Mouse (Mus musculus): ENCODE measurements around the gene Slc36a1.
A peak's percentile ranks its signal among the peaks of the same experiment; 100 is the strongest.

Gene Slc36a1

DNA sequence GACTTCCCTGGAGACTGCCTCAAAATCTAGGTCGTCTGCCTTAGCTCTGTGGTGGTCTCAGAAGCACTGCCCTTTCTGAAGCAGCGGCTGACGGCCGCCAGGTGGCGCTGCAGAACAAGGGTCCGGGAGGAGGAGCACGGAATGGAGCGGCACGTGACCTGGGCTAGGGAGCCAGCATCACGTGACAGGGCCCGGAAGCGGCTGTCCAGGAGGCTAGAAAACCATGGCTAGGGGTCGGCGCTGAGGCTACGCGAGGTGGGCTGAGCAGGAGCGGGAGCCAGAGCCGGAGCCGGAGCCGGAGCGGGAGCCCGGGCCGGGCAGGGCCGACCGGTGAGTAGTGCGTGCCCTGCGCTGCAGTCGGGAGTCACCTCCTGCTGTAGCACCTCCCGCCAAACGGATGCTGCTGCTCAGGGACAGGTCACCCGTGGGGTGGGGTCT lies at the start of gene Slc36a1:
Slc36a1 (plus strand) TSS at position 192 of the 438 bp plus-strand sequence.
- peak; percentile 87 for DNase-seq (ENCODE audit: extremely low read depth, insufficient read length, low spot score)

DNA sequence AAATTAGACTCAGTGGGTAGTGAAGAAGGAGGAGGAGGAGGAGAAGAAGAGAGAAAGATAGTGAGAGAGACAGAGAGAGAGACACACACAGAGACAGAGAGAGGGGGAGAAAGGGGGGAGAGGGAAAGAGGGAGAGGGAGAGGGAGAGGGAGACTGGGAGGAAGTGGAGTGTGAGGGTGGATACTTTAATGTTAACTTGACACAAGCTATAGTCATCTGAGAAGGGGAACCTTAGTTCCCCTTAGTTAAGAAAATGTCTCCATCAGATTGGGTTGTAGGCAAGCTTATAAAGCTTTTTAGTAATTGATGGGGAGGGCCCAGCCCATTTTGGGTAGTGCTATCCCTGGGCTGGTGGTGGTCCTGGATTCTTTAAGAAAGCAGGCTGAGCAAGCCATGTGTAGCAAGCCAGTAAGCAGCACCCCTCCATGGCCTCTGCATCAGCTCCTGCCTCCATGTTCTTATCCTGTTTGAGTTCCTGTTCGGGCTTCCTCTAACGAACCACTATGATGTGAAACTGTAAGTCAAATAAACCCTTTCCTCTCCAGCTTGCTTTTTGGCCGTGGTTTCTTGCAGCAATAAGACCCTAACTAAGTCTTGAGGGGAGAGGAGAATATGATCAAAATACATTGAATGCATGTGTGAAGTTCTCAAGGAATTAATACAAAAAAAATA lies 49.6 kb upstream of the Slc36a1 start:
- no peak for DNase-seq (ENCODE audit: extremely low read depth, insufficient read length, low spot score)

DNA sequence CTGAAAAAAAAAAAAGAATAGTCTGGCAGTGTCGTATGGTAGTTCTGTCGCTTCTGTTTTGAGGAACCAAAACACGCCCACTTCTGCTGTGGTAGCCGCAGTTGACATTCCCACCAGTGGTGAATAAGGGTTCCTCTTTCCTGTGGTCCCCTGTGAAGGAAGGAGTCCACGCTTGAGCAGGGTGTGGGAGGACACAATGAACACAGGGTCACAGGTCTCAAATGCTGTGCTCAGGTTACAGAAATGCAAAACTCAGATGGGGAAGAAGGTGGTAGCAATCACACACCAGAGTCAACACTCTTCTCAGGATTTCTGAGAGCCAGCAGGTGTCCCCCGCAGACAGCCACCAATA lies 49.1 kb upstream of the Slc36a1 start:
- DNase-seq (ENCODE audit: extremely low read depth, insufficient read length, low spot score) = no peak

DNA sequence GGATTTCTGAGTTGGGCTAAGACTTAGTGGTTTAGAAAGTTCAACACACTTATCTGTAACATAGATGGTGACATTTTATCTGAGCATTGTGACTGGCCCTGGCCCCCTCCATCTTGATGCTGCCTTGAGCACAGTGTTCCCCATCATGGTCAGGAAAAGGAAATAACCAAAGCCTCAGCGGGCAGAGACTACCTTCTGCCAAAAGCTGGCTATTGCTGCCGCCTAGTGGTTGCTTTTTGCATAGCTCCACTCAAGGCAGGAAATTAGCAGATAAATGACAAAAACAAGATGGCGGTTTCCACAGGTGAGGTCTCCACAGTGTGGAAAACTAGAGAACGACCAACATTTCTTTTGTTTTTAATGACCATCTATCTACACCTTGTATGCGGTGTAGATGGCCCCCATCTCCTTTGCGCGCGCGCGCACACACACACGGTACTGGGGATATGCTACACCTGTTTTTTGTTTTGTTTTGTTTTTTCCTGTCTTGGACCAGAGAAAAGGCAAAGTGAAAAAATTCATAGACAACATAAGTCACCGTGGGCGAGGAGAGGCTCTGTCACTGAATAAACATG lies 45.3 kb upstream of the Slc36a1 start:
- DNase-seq (ENCODE audit: extremely low read depth, insufficient read length, low spot score) = peak; percentile 29

DNA sequence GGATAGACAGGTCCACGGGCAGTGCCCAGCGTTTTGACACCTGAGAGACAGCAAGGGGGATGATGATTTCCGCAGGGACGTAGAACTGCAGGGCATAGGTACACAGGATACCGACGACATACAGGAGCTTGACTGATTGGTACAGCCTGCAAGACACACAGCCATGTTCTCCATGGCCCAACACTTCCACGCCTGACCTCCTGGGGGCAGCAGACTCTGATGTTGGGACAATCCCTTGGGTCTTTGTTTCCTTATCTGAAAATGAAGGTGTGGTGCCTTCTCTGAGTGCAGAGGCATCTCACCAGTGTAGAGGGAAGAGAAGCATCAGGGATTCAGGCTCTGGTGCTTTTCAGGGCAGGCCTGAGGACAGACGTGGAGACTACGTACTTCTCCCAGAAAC lies 41.5 kb upstream of the Slc36a1 start:
- peak; percentile 16 for DNase-seq (ENCODE audit: extremely low read depth, insufficient read length, low spot score)

DNA sequence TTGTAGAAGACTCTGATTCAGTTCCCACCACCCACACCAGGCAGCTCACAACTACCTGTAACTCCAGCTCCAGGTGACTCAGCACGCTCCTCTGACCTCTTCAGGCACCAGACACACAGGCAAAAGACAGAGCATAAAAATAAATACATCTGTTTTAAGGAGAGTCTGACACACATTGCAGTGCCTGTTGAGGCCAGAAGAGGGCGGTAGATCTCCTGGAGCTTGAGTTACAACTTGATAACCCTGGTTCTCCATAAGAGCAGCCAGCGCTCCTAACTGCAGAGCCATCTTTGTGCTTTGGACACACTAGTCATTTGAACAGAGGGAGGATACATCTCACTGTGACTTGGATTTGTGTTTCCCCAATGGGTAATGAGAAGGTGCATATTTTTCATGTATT lies 39.4 kb upstream of the Slc36a1 start:
- DNase-seq (ENCODE audit: extremely low read depth, insufficient read length, low spot score) = peak; percentile 19

DNA sequence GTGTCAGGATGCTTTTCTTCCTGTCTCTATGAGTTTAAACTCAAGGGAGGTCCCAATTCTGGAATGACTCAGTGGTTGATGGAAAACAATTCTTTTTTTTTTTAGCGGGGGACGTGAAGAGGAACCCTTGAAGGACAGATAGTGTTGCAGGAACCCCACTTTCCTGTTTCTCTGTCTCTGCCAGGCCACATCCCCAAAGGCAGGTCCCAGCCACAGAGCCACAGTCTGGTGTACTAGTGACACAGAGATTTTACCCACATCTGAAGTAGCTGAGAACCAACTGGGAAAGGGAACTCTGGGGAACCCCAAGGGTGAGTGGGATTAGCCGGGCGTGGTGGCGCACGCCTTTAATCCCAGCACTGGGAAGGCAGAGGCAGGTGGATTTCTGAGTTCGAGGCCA lies 38.4 kb upstream of the Slc36a1 start:
- no peak for DNase-seq (ENCODE audit: extremely low read depth, insufficient read length, low spot score)

DNA sequence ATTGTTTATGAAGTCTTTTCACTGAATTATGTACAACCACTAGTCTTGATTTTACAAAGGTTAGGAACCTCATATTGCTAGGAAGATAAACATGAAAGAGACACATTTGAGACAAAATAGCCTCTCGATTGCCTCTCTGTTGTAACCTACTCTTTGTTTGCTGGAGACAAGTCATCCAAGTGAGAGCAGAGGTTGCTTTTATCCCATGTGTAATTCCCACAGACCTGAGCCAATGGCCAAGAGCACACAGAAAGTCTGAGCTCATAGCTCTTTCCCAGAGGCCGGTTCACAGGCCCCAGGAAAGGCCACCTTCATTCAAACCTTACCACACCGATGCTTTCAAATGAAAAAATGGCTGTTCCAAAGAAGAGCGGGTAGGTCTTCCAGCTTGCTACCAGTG lies 35.6 kb upstream of the Slc36a1 start:
- no peak for DNase-seq (ENCODE audit: extremely low read depth, insufficient read length, low spot score)

DNA sequence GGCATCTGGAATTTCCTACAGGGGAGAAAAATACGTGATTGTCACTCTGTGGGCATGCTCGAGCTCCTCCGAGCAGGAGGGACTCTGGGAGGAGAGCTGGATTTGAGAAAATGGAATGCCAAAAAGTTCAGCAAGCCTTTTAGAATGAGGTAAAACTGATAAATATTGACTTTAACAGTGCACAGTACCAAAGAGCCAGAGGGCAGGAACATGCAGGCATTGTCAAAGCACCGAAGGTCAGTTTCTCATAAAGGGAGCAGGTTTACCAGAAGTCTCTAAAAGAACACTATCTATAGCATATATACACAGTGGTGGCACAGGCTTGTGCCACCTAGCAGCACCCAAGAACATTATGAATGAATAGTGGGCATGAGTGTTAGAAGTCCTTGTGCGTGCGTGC lies 35.2 kb upstream of the Slc36a1 start:
- DNase-seq (ENCODE audit: extremely low read depth, insufficient read length, low spot score) = no peak

DNA sequence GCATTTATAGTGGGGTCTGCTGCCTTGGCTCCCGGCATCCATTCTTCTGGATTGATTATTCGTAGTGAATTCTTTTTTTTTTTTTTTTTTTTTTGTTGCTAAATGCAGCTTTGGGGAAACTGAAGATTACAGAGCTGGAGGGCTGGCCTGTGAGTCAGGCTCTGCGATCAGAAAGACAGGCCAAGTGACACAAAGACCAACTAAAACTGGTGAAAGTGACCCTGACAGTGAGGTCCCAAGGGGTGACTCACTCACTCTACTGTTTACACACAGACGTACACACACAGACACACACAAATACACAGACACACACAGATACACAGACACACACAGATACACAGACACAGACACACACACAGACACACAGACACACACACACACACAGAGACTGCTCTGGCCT lies 33.6 kb upstream of the Slc36a1 start:
- no peak for DNase-seq (ENCODE audit: extremely low read depth, insufficient read length, low spot score)

DNA sequence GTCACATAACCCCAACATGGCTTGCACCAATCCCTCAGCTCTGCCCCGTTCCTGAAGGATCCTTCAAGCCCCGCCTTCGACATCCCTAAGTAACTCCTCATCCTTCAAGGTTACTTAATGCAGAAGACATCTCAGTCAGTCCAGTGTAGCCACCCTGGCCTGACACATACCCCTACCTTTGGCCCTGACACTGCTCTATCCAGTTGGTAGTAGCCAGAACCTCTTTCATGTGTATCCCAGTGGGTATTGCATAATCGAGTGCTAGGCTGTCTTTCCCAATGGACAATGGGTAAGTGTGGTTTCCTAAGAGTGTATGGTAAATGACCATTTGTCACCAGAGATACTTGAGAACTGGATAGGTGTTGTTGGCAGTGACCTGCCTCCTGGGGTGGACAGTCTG lies 25.3 kb upstream of the Slc36a1 start:
- DNase-seq (ENCODE audit: extremely low read depth, insufficient read length, low spot score) = no peak

DNA sequence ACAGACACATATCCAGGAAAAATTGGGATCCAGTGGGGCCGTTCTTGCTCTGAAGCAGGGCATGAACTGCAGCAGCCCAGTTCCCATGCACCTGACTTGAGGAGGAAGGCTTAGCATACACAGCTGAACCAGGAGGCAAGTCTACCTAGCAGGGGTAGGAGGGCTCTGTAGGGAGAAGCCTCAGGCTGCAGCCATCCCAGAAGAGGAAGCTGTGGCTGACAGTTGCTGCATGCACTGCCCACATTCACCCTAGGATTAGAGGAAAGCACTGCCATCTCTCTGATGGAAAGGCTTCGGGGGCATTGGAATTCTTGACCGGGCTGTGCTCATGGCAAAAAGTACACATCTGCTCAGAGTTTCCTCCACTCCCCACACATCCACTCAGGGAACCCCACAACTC lies 24.3 kb upstream of the Slc36a1 start:
- no peak for DNase-seq (ENCODE audit: extremely low read depth, insufficient read length, low spot score)

DNA sequence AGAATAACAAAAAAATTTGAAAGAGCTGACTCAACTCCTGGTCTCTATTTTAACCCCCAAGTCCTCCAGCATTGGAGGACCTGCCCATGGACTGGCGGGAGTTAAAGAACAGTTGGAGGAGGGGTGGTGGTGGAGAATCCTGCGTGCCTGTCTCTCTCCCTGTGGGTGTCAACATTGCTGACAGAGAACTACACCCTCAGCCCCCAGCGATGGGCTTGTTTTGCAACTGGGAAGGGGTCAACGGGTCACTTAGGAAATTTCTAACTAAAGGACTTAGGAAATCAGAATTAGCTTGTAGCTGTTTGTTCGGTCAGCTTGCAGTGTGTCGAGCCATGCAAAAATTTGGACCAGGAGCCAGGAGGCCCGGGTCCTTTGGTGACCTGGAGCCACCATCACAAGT lies 21.0 kb upstream of the Slc36a1 start:
- DNase-seq (ENCODE audit: extremely low read depth, insufficient read length, low spot score) = no peak

DNA sequence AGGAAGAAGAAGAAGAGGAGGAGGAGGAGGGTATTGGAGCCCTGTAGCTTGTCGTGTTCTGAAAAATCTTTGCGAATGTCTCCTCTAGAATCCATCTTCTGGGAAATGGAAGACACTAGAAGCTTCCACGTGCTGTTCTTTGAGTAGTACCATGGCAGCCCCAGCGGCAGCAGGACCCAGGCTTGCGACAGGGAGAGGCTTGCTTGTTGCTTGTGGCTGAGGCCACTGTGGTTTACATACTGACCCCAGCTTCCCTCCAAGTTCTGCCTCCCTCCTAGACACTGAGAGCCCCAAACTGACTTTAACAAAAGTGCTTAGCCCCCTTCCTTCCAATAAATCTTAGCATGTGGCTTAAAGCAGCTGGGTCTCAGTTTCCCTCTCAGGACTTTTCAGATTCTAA lies 19.9 kb upstream of the Slc36a1 start:
- no peak for DNase-seq (ENCODE audit: extremely low read depth, insufficient read length, low spot score)

DNA sequence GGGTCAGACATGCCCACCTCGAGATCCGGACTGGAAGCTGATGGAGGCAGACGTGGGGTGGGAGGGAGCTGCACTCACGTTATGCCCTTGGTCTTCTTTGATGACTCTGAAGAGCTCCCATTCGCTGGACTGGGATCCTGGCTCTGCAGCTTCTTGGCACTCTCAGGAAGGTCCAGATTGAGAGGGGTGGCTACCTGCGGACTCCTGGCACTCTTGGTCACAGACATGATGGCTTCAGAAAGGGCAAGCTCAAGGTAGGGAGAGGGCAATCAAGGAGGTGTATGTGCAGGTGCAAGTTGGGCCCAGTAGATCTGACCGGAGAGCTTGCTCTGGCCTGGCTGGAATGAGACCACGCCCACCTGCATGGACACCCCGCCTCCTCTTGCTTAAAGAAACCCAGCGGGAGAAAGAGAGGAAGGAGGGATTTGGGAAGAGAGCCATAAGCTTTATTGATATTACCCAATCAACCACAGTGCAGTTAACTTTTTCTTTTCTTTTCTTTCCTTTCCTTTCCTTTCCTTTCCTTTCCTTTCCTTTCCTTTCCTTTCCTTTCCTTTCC lies 19.3 kb upstream of the Slc36a1 start, which contains the start of gene Slc36a2:
Slc36a2 (minus strand) TSS at position 345 of the 559 bp plus-strand sequence.
- DNase-seq (ENCODE audit: extremely low read depth, insufficient read length, low spot score) = peak; percentile 31

DNA sequence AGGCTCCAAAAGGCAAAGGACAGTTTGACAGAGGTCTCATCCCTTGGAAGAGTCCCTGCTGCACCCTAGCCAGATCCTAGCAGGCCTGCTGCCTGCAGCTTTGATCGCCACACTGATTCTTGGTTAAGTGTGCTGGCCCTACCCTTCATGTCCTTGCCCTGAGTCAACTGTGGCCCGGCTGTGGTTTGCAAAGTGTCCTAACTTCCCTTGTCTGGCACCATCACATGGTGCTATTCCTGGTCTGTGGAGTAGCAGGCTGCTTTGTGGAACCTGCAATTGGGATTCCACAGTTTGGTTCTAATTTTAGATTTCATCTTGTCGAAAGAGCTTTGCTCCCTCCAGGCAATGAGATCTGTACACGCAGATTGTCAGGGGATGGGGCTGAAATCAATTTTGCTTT lies 16.9 kb upstream of the Slc36a1 start:
- DNase-seq (ENCODE audit: extremely low read depth, insufficient read length, low spot score) = peak; percentile 25

DNA sequence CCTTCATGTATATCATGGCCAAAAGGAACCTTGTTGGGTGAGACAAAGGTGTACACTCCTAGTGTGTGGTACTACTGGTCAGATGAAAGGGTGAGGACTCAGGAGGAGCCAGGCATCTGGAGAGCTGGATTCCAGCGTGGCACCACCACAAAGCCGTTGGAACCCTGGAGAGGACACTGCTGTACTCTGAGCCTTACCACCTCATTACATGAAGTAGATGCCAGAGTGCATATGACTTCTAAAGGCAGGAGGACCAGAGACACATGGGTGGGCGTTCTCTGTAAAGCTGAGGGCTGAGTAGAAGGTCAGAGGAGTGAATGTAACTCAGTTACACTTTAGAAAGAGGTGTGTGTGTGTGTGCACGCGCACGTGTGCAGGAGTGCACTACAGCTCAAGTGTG lies 16.4 kb upstream of the Slc36a1 start:
- DNase-seq (ENCODE audit: extremely low read depth, insufficient read length, low spot score) = no peak

DNA sequence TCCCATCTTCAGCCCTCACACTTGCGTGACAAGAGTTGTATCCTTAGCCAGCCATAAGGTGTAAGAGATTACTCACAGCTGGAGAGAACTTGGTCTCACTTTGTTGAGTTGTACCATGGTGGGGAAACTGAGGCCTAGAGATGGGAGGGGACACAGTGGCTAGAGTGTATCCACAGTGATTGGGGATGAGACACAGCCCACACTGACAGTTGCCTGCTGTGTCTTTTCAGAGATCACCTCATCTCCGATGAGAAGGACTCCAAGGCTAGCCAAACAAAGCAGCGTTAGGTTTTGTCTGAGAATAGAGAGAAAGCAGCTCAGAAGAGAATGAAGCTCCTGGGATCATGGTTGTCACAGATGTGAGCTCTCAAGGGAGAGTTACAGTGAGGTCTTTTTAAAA lies 13.9 kb upstream of the Slc36a1 start:
- DNase-seq (ENCODE audit: extremely low read depth, insufficient read length, low spot score) = no peak

DNA sequence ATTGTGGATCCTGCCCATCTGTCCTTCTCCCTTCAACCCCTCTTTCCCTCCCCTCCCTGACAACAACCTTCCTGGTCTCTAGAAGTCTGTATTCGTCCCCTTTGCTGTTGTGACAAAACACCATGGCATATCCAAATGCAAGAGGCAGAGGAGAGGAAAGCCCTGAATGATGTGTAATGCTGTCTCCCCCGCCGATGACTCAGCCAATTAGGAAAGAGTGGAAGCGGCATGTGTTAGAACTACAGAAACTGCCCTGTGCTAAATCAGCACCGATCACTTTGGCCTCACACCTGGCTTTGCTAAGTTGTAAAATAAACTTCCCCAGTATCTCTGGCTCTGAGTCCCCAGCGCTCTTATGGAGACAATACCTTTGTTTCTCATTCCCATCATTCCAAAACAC lies 7.1 kb upstream of the Slc36a1 start:
- no peak for DNase-seq (ENCODE audit: extremely low read depth, insufficient read length, low spot score)

DNA sequence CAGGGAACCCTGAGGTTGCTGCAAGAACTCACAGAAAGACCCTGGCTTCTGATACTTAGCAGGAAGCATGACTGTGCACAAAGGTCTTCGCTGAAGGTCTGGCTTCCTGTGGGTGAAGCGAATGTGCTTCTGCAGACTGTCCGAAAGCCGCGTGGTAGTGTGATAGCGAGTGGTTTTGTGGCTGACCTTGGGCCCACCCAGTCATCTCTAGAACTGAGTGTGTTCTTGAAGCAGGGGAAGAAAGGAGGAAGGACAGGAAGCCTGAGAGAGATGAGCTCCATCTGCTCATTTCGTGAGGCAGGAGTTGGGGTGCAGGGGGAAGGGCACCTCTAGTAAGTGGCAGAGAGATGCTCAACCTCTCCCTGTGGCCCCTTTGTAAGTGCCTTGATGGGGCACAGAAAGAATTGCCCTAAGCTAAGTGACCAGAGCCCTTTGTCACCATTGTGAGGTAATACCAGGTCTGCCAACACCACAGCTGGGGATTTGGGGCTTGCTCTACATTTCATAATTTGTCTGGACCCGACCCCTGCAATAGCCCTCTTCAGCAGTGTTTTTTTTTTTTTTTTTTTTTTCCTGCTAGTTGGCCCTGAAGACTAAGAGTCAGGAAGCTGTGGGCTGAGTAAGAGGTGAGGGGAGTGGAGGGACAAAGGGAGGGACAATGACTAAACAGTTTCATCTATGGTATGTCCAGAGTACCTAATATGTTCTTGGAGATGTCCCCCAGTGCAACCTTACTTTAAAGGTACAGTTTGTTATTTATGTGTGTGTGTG lies 6.2 kb upstream of the Slc36a1 start:
- DNase-seq (ENCODE audit: extremely low read depth, insufficient read length, low spot score) = no peak

DNA sequence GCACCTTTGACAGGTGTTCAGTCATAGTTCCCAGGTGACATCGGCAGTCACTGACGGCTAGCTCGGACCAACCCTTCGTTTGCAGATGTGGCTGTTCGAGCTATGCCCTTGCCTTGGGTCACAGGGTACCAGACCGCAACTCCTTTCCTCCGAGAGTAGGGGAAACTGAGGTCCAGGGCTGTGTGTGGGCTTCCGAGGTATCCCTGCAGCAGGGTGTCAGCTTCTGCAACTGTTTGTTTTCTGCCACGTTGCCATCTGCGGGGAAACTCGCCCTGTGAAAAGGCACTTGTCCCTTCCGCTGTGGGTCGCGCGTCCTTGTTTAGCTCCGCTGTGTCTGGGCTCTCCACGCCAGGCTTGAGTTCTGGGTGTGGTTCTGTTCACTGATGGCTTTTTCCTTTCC lies 452 bp downstream of the Slc36a1 start:
- no peak for DNase-seq (ENCODE audit: extremely low read depth, insufficient read length, low spot score)
